19 mouse cellular contexts compared by ENCODE assay signal in genomic region chr15:78480111-78480510, GRCm38 (mm10). TPM values are rescaled to one million over a fixed set of nuclear protein-coding genes. Genes with fewer than 3 reads are reported as not detected.
DNase-seq lines count a peak whose midpoint lies in the region; ATAC-seq and TF ChIP-seq lines count a peak whose summit lies in the region.
"Had no signal": no experiment of that assay in that cellular context is flagged by ENCODE, and none has a peak within 500 bp of the region (broad histone marks: within the 10 kb centered on the region; RNA-seq: fewer than 3 reads in every experiment).

No protein-coding gene starts in this region.

- no peak for DNase-seq in hindbrain, embryonic 14.5 days (ENCODE audit: low spot score)
- DNase-seq in hindbrain, embryonic 11.5 days (ENCODE audit: low spot score) = no peak
- peak; percentile 30 for DNase-seq in MN1 (ENCODE audit: low spot score)
- DNase-seq in c-Kit-positive CD71-positive TER-119-positive erythroid progenitor cells, embryonic 14.5 days (ENCODE audit: low spot score) = peak; percentile 11
- DNase-seq in stomach, postnatal 0 days (ENCODE audit: low spot score) = peak; percentile 45
- no peak for DNase-seq in left cerebral cortex, postnatal 10 days (ENCODE audit: extremely low spot score in 1 of 2, low spot score in 2 of 2)
- DNase-seq: heart, postnatal 4 days; liver; lung, adult 2 months; lung, postnatal 4 days; spleen, adult 18-20 months; thymus, postnatal 25 days had no signal

- no peak for TF ChIP-seq CTCF in stomach, postnatal 0 days (IDR thresholded peaks at IDR 0.05; ENCODE audit: low read depth)

- H3K9ac ChIP-seq in hindbrain, embryonic 14.5 days = no peak overlapping the region
- H3K9ac ChIP-seq in hindbrain, embryonic 11.5 days (ENCODE audit: low read depth, low read length) = no peak overlapping the region
- no peak overlapping the region for H3K9ac ChIP-seq in stomach, postnatal 0 days (ENCODE audit: low read length)
- H3K9ac ChIP-seq in intestine, embryonic 16.5 days (ENCODE audit: low read depth, low read length) = no peak overlapping the region
- no peak overlapping the region for H3K9ac ChIP-seq in hindbrain, embryonic 13.5 days
- H3K9ac ChIP-seq: forebrain, embryonic 12.5 days; heart, embryonic 13.5 days had no signal

- no peak for TF ChIP-seq EP300 in stomach, postnatal 0 days (optimal IDR thresholded peaks at IDR 0.05)

- no peaks in the 10 kb centered on the region for H3K4me1 ChIP-seq in hindbrain, embryonic 14.5 days (replicated peaks; ENCODE audit: control insufficient read depth, insufficient read depth, low read length)
- H3K4me1 ChIP-seq in hindbrain, embryonic 11.5 days (replicated peaks; ENCODE audit: control insufficient read depth, insufficient read depth, low read length) = no peaks in the 10 kb centered on the region
- no peaks in the 10 kb centered on the region for H3K4me1 ChIP-seq in stomach, postnatal 0 days (replicated peaks; ENCODE audit: control insufficient read depth, insufficient read depth)
- H3K4me1 ChIP-seq in intestine, embryonic 16.5 days (ENCODE audit: control insufficient read depth, insufficient read depth, low read length) = peaks cover 3% of the 10 kb centered on the region; the same call in 1 of the 2 replicates
- no peaks in the 10 kb centered on the region for H3K4me1 ChIP-seq in hindbrain, embryonic 13.5 days (replicated peaks)
- H3K4me1 ChIP-seq: forebrain, embryonic 12.5 days had no signal

- 72% methylated on average over 7 of the region's 7 CpGs for WGBS in hindbrain, embryonic 14.5 days
- 77% methylated on average over 7 of the region's 7 CpGs for WGBS in hindbrain, embryonic 11.5 days
- WGBS in stomach, postnatal 0 days = 70% methylated on average over 7 of the region's 7 CpGs
- 78% methylated on average over 7 of the region's 7 CpGs for WGBS in intestine, embryonic 16.5 days
- 75% methylated on average over 7 of the region's 7 CpGs for WGBS in hindbrain, embryonic 13.5 days

- peak; percentile 24; the same call in 1 of the 2 replicates for ATAC-seq in hindbrain, embryonic 14.5 days (ENCODE audit: low FRiP score)
- no peak for ATAC-seq in hindbrain, embryonic 11.5 days (ENCODE audit: low FRiP score)
- ATAC-seq in stomach, postnatal 0 days (ENCODE audit: low FRiP score, low TSS enrichment) = no peak; the same call in 1 of the 2 replicates
- no peak for ATAC-seq in intestine, embryonic 16.5 days
- ATAC-seq in hindbrain, embryonic 13.5 days (ENCODE audit: low FRiP score) = no peak

- H3K4me2 ChIP-seq in hindbrain, embryonic 14.5 days (replicated peaks) = no peak overlapping the region
- no peak overlapping the region for H3K4me2 ChIP-seq in hindbrain, embryonic 11.5 days (replicated peaks; ENCODE audit: low read depth, low read length)
- H3K4me2 ChIP-seq in stomach, postnatal 0 days (replicated peaks; ENCODE audit: low read depth) = no peak overlapping the region
- no peak overlapping the region for H3K4me2 ChIP-seq in intestine, embryonic 16.5 days (ENCODE audit: low read depth, low read length)
- no peak overlapping the region for H3K4me2 ChIP-seq in hindbrain, embryonic 13.5 days
- H3K4me2 ChIP-seq: forebrain, embryonic 12.5 days; heart, embryonic 13.5 days; midbrain, embryonic 11.5 days had no signal

- no peaks in the 10 kb centered on the region for H3K27me3 ChIP-seq in hindbrain, embryonic 14.5 days (ENCODE audit: control insufficient read depth, insufficient read depth, low read length)
- H3K27me3 ChIP-seq in hindbrain, embryonic 11.5 days (ENCODE audit: control insufficient read depth, insufficient read depth, low read length) = no peaks in the 10 kb centered on the region
- no peaks in the 10 kb centered on the region for H3K27me3 ChIP-seq in stomach, postnatal 0 days (ENCODE audit: control insufficient read depth, insufficient read depth, low read length)
- H3K27me3 ChIP-seq in intestine, embryonic 16.5 days (replicated peaks; ENCODE audit: control insufficient read depth, insufficient read depth, low read length) = no peaks in the 10 kb centered on the region
- 0 out of 2 replicates have a peak, but pooled peaks cover 5% of the 10 kb centered on the region for H3K27me3 ChIP-seq in hindbrain, embryonic 13.5 days

- H3K36me3 ChIP-seq in hindbrain, embryonic 14.5 days (replicated peaks; ENCODE audit: control insufficient read depth, insufficient read depth) = no peaks in the 10 kb centered on the region
- H3K36me3 ChIP-seq in hindbrain, embryonic 11.5 days (ENCODE audit: control insufficient read depth, insufficient read depth, low read length) = no peaks in the 10 kb centered on the region
- no peaks in the 10 kb centered on the region for H3K36me3 ChIP-seq in stomach, postnatal 0 days (ENCODE audit: control insufficient read depth, insufficient read depth, low read length)
- H3K36me3 ChIP-seq in intestine, embryonic 16.5 days (ENCODE audit: control insufficient read depth, insufficient read depth, low read length) = no peaks in the 10 kb centered on the region
- H3K36me3 ChIP-seq in hindbrain, embryonic 13.5 days = no peaks in the 10 kb centered on the region
- H3K36me3 ChIP-seq: forebrain, embryonic 12.5 days; heart, embryonic 13.5 days had no signal

- H3K9me3 ChIP-seq in hindbrain, embryonic 14.5 days (ENCODE audit: control insufficient read depth, low read length) = no peaks in the 10 kb centered on the region
- H3K9me3 ChIP-seq in hindbrain, embryonic 11.5 days (ENCODE audit: control insufficient read depth, low read length) = no peaks in the 10 kb centered on the region
- no peaks in the 10 kb centered on the region for H3K9me3 ChIP-seq in stomach, postnatal 0 days (ENCODE audit: control insufficient read depth, low read length)
- no peaks in the 10 kb centered on the region for H3K9me3 ChIP-seq in intestine, embryonic 16.5 days (ENCODE audit: control insufficient read depth, low read length)
- no peaks in the 10 kb centered on the region for H3K9me3 ChIP-seq in hindbrain, embryonic 13.5 days
- H3K9me3 ChIP-seq: forebrain, embryonic 12.5 days; heart, embryonic 13.5 days had no signal

- no peak overlapping the region for H3K4me3 ChIP-seq in hindbrain, embryonic 14.5 days (replicated peaks; ENCODE audit: low read length)
- H3K4me3 ChIP-seq in hindbrain, embryonic 11.5 days (ENCODE audit: low read depth, low read length) = no peak overlapping the region
- H3K4me3 ChIP-seq in stomach, postnatal 0 days (ENCODE audit: low read depth, low read length) = no peak overlapping the region
- no peak overlapping the region for H3K4me3 ChIP-seq in intestine, embryonic 16.5 days (ENCODE audit: low read length)
- no peak overlapping the region for H3K4me3 ChIP-seq in hindbrain, embryonic 13.5 days
- H3K4me3 ChIP-seq: forebrain, embryonic 12.5 days; heart, embryonic 13.5 days had no signal

- no peak overlapping the region for H3K27ac ChIP-seq in hindbrain, embryonic 14.5 days
- H3K27ac ChIP-seq in hindbrain, embryonic 11.5 days (ENCODE audit: low read depth, low read length) = no peak overlapping the region
- H3K27ac ChIP-seq in stomach, postnatal 0 days (replicated peaks) = no peak overlapping the region
- no peak overlapping the region for H3K27ac ChIP-seq in intestine, embryonic 16.5 days (ENCODE audit: low read length)
- H3K27ac ChIP-seq in hindbrain, embryonic 13.5 days = no peak overlapping the region
- H3K27ac ChIP-seq: forebrain, embryonic 12.5 days; heart, embryonic 13.5 days had no signal

- intact Hi-C loops in left cerebral cortex, postnatal 10 days (cut with DNase I) = no loop called here

RNA-seq across cellular contexts. Expression of gene Tmprss6, which starts 11.7 kb away (rescaled TPM):
- polyA plus RNA-seq in hindbrain, embryonic 14.5 days (2014; fragmentation: Nextera tagmentation; extraction: Ambion mirVana) = 0.48 and 1.1 TPM in 2 replicates
- polyA plus RNA-seq in hindbrain, embryonic 11.5 days (2014; fragmentation: Nextera tagmentation; extraction: Ambion mirVana) = 0.05 and 0.24 TPM in 2 replicates
- 0.48 and 0.50 TPM in 2 replicates for polyA plus RNA-seq in stomach, postnatal 0 days (2015; fragmentation: Nextera tagmentation; extraction: Ambion mirVana)
- polyA plus RNA-seq in intestine, embryonic 16.5 days (2015; fragmentation: Nextera tagmentation; extraction: Ambion mirVana) = 0.45 and 0.82 TPM in 2 replicates
- total RNA-seq in left cerebral cortex, postnatal 10 days (2021) = not detected
- 0.23 and 0.31 TPM in 2 replicates for polyA plus RNA-seq in hindbrain, embryonic 13.5 days (2015; fragmentation: Nextera tagmentation; extraction: Ambion mirVana)
- total RNA-seq: gastrocnemius, postnatal 25 days; heart, postnatal 4 days; monocyte, adult 5-6 weeks had no signal

RNA-seq across cellular contexts. Expression of gene Il2rb, which starts 15.0 kb away (rescaled TPM):
- 0.14 and 0.20 TPM in 2 replicates for polyA plus RNA-seq in hindbrain, embryonic 14.5 days (2014; fragmentation: Nextera tagmentation; extraction: Ambion mirVana)
- polyA plus RNA-seq in hindbrain, embryonic 11.5 days (2014; fragmentation: Nextera tagmentation; extraction: Ambion mirVana) = not detected in 2 replicates
- 0.24 and 0.30 TPM in 2 replicates for polyA plus RNA-seq in stomach, postnatal 0 days (2015; fragmentation: Nextera tagmentation; extraction: Ambion mirVana)
- polyA plus RNA-seq in intestine, embryonic 16.5 days (2015; fragmentation: Nextera tagmentation; extraction: Ambion mirVana) = 1.8 and 2.1 TPM in 2 replicates
- under 1 TPM in 1 of 2 experiments, not detected in 1; 0.17 TPM for total RNA-seq in left cerebral cortex, postnatal 10 days (2021)
- polyA plus RNA-seq in hindbrain, embryonic 13.5 days (2015; fragmentation: Nextera tagmentation; extraction: Ambion mirVana) = 0.05 and 0.13 TPM in 2 replicates
- total RNA-seq: gastrocnemius, postnatal 25 days had no signal
- polyA plus RNA-seq: forebrain, embryonic 12.5 days; midbrain, embryonic 11.5 days had no signal

RNA-seq across cellular contexts. Expression of gene C1qtnf6, which starts 51.1 kb away (rescaled TPM):
- 9.5 and 11.0 TPM in 2 replicates for polyA plus RNA-seq in hindbrain, embryonic 14.5 days (2014; fragmentation: Nextera tagmentation; extraction: Ambion mirVana)
- polyA plus RNA-seq in hindbrain, embryonic 11.5 days (2014; fragmentation: Nextera tagmentation; extraction: Ambion mirVana) = 11.8 and 12.4 TPM in 2 replicates
- polyA plus RNA-seq in stomach, postnatal 0 days (2015; fragmentation: Nextera tagmentation; extraction: Ambion mirVana) = 20.2 and 24.6 TPM in 2 replicates
- 24.0 and 25.5 TPM in 2 replicates for polyA plus RNA-seq in intestine, embryonic 16.5 days (2015; fragmentation: Nextera tagmentation; extraction: Ambion mirVana)
- total RNA-seq in left cerebral cortex, postnatal 10 days (2021) = 10 to 100 TPM; 14.4 to 15.9 TPM
- 8.0 and 8.2 TPM in 2 replicates for polyA plus RNA-seq in hindbrain, embryonic 13.5 days (2015; fragmentation: Nextera tagmentation; extraction: Ambion mirVana)

RNA-seq across cellular contexts. Expression of gene Kctd17, which starts 51.7 kb away (rescaled TPM):
- 134 and 141 TPM in 2 replicates for polyA plus RNA-seq in hindbrain, embryonic 14.5 days (2014; fragmentation: Nextera tagmentation; extraction: Ambion mirVana)
- polyA plus RNA-seq in hindbrain, embryonic 11.5 days (2014; fragmentation: Nextera tagmentation; extraction: Ambion mirVana) = 62.7 and 65.8 TPM in 2 replicates
- 25.9 and 26.2 TPM in 2 replicates for polyA plus RNA-seq in stomach, postnatal 0 days (2015; fragmentation: Nextera tagmentation; extraction: Ambion mirVana)
- 20.2 and 23.6 TPM in 2 replicates for polyA plus RNA-seq in intestine, embryonic 16.5 days (2015; fragmentation: Nextera tagmentation; extraction: Ambion mirVana)
- total RNA-seq in left cerebral cortex, postnatal 10 days (2021) = 100 to 1,000 TPM; 239 to 255 TPM
- polyA plus RNA-seq in hindbrain, embryonic 13.5 days (2015; fragmentation: Nextera tagmentation; extraction: Ambion mirVana) = 114 and 116 TPM in 2 replicates

Comparison
In these comparisons a context has a peak if more than half of its experiments do, and no peak if none do; other contexts are left out.
1. DNase-seq: peak in MN1 (single experiment), c-Kit-positive CD71-positive TER-119-positive erythroid progenitor cells, embryonic 14.5 days (single experiment) and stomach, postnatal 0 days (single experiment); none in hindbrain, embryonic 14.5 days (single experiment), hindbrain, embryonic 11.5 days (single experiment) and left cerebral cortex, postnatal 10 days (0 of 2).